Mouse (Mus musculus): ENCODE measurements at regions not wholly inside any gene's neighbourhood (a gene's known extent, or its start where the extent isn't known, plus 50 kb on each side); places are given as distances from the start of the nearest gene placed in this dataset.

DNA sequence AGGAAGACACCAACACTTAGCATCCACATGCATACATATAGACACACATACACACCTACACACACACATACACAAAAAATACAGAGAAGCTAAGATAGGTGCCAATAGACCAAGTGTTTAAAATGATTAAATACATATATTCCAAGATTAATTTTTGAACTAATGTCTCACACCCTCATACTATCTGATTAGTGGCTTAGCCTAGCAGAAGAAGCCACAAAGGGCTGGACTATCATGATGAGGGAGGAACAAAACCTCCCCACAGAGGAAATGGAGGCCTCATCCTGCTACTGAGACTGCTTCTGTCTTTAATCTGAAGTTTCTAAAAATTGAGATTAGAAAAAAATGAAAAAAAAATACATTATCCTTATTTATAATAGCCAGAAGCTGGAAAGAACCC, 780.6 kb downstream of the Tmem114 start:
- no peak for TF ChIP-seq CTCF (IDR thresholded peaks at IDR 0.05; ENCODE audit: extremely low read depth, insufficient read depth, low read length)
- TF ChIP-seq POLR2A (IDR thresholded peaks at IDR 0.05; ENCODE audit: extremely low read depth, insufficient read depth, low read length), result no peak
